Mouse (Mus musculus) left cerebral cortex, postnatal 10 days (tissue): ENCODE data around the gene Zfp467. TPM values are rescaled to one million over a fixed set of nuclear protein-coding genes. Genes with fewer than 3 reads are reported as not detected.
A peak's percentile ranks its signal among the peaks of the same experiment; 100 is the strongest.

Experiments
- DNase-seq, 2 experiments: peaks; one replicate each; pipeline ENCODE4 v3.0.0; 2021 to 2022; ENCODE audit warnings: low spot score in 2 of 2, mixed read lengths in 1 of 2; ENCODE audit errors: extremely low spot score in 1 of 2
- intact Hi-C: fragments of 180-260 bp; cut with DNase I; formaldehyde crosslinking; loops from one replicate; pipeline ENCODE4 v1.15.1; 2025
- total RNA-seq, 2 experiments: library from RNA; stranded (reverse); gene quantifications; 2 replicates each; pipeline ENCODE4 v1.2.3; 2021

Zfp467 gene
- total RNA-seq = 10 to 100 TPM; 20.8 to 21.0 TPM

DNA sequence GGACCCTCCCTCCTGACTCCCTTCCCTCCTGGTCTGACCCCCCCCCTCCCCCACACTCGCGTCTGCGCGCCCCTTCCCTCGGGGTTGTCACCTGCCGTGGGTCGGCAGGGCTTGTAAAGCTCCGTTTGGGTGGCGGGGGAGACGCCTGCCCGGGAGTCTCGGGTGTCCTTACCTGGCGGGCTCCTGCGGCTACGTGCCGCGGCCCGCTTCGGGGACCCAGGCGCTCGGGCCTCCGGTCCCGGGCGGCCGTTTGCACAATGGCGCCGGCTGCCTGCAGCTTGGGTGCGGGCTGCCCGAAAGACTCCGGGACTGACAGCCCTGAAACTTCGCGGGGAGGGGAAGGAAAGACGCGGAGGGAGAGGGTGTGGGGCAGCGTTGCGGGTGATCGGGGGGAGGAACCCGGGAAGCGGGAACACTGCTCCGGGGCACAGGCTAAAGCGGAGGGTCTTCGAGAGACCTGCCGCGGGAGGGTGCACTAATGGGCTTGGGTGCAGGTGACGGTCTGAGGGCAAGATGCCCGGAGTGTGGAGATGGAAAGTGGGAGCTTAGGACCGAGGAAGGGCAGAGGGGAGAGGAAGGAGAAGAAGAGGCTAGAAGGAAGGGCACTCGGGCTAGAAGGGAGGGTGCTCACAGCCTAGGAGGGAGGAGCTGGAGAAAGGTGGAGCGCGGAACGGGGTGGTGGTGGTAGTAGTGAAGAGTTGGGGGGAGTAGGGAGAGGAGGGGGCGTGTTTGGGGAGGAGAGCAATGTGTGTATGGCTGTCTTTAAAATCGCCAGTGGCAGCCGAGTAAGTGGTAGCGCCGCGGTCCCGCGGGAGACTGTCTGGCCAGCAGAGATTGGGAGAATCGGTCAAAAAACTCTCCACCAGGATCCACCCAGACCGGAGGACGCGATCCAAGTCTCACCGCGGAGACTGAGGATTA is at the start of gene Zfp467:
TSS of gene Zfp467 (minus strand) at position 645 of the 921 bp plus-strand sequence.
- intact Hi-C loops = loop anchor here (2.0 kb wide), 1 partner anchor 59 kb away; no protein-coding TSS in a partner anchor
- DNase-seq = peak in 1 of 2 experiments; percentile 67

DNA sequence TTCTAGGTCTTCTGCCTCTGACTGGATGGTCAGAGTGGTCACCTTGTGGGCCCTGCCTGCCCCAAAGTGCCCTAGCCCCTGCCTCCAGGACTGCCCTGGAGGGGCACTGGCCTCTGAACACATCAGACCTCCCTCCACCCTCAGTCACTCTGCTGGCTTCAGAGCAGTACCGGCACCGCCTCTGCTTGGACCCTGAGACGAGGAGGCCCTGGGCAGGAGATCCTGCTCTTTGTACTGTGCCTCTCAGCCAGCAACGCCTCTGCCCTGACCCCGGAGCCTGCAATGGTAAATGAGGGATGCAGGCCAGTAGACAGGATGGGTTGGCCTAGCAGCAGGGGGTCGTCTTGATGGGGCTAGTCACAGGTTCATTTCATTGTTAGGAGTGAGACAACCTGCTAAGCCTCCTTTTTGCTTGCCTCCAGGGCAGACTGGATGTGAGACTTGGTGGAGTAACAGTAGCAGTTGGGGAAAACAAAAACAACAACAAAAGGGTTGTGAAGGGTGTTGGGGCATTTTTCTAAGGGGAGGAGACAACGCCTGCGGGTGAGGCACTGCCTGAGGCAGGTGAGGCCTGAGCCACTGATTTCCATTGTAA is 47.6 kb upstream of the Zfp467 start:
- no peak for DNase-seq
- intact Hi-C loops = no loop called here

DNA sequence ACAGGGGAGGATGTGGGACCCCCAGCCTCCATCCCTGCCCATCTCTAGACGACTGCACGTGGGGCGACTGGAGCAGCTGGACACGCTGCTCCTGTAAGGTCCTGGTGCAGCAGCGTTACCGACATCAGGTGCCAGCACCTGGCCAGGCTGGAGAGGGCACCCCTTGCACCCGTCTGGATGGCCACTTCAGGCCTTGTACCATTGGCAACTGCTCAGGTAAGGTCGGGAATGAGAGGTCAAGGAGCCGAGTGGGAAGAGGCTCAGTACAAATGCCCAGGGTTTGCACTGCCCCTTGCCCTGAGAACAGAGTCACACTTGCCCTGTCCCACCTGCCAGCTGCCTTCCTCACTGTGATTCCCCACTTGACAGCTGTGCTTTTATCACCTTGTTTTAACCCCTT is 45.7 kb upstream of the Zfp467 start:
- intact Hi-C loops = no loop called here
- no peak for DNase-seq

DNA sequence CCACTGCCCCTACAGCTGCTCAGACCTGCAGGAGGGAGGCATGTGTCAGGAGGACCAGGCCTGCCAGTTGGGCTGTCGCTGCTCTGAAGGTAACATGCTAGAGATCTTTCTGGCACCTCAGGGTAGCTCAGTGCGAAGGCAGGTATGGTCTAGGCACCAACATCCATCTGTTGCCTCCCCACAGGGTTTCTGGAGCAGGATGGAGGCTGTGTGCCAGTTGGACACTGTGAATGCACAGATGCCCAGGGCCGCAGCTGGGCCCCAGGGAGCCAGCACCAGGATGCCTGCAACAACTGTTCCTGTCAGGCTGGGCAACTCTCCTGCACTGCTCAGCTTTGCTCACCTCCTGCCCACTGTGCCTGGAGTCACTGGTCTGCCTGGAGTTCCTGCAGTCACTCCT is 44.1 kb upstream of the Zfp467 start:
- peak in 1 of 2 experiments; percentile 23 for DNase-seq
- intact Hi-C loops = no loop called here

DNA sequence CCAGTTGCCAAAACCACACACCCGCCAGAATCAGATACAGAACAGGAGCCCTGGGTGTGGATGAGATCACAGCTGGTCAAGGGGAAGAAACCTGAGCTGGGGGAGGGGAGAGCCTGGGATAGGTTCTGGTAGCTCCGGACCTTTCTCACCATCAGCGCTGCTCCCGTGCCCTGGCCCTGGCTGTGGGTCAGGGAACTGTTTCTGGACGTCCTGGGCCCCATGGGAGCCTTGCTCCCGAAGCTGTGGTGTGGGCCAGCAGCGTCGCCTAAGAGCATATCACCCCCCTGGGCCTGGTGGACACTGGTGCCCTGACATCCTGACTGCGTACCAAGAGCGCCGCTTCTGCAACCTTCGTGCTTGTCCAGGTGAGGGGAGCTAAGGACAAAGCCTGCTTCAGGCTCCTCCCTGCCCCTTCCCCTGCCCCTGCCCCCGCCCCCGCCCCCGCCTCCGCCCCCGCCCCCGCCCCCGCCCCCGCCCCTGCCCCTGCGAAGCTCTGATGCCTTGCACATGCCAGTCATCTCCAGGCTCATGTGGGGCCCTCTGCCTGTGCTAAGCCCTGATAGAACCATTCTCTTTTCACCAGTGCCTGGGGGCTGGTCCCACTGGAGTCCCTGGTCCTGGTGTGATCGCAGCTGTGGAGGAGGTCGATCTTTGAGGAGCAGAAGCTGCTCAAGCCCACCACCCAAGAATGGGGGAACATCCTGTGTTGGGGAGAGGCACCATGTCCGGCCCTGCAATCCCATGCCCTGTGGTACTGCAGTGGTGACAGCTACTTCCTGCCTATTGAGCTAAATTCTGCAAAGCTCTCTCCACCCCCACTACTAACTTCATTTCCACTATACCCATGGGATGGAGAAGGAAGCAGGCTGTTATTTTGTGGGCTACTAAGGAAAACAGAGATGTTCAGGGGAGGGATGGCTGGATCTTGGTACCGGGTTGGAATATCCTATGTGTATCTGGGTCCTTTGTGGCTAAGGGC is 42.4 kb upstream of the Zfp467 start:
- peak in 1 of 2 experiments; percentile 44 for DNase-seq
- intact Hi-C loops = no loop called here

- intact Hi-C loops = no loop called here
- DNase-seq = no peak
Observed at GRCm38 (mm10) chr6:48482501-48482900, 36.9 kb upstream of the Zfp467 start.

DNA sequence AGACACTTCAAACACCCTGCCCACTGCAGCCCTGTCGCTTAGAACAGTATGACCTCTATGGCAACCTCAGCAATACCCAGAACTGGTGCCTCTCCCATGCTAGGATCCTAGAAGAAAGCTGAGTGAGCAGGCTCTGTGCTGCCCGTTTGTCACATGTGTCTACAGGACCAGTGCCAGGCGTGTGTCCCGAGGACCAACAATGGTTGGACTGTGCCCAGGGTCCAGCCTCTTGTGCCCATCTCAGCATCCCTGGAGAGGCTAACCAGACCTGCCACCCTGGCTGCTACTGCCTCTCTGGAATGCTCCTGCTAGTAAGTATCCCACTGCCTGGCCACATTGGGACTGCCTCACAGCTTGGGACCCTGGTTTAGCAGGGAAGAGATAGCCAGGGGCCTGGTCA is 32.8 kb upstream of the Zfp467 start:
- intact Hi-C loops = no loop called here
- DNase-seq = no peak

DNA sequence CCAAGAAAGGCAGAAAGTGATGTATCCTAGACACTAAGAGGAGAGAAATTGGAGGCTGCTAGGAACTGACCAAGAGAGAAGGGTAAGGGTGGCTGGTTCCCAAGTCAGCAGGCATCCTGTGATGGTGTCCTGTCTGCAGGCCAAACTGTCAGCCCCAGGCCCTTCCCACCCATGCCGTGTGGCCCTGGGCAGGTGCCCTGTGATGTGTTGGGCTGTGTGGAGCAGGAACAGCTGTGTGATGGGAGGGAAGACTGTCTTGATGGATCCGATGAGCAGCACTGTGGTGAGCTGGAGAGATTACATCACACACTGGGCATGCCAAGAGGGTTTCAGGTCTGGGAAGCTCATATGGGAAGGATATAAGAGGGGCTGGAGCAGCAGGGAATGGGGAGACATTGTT is 25.1 kb upstream of the Zfp467 start:
- intact Hi-C loops = no loop called here
- DNase-seq = no peak

DNA sequence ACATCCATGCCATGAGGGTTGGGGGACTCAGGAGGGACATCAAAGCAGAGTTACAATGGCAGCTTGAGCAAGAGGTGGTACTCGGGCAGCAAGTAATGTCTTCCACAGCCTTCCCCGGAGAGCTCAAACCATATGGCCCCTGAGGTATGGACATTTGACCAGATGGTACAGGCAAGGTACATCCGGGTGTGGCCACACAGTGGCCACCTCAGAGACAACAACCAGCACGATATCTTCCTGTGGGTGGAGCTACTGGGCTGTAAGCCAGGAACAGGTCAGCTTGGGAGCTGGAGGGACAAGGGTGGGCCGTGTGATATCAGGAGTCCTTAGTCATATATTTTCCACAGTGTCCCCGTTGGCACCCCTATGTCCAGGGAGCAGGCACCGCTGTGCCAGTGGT is 21.9 kb upstream of the Zfp467 start:
- no peak for DNase-seq
- intact Hi-C loops = no loop called here

DNA sequence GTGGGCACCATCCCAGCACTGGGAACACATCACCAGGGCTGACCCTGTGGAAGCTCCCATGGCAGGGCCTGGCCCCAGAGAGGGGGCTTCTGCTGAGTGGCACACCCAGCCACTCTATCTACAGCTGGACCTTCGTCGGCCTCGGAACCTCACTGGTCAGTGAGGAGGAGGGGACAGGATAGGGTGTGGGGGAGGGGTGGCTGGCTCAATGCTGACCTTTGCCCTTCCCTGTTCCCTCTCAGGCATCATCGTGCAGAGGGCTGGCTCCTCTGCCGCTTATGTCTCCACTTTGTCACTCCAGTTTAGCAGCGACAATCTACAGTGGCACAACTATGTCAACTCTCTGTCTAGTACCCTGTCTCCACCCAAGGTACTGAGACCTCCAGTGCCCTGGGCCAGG is 21.1 kb upstream of the Zfp467 start:
- intact Hi-C loops = no loop called here
- DNase-seq = no peak

DNA sequence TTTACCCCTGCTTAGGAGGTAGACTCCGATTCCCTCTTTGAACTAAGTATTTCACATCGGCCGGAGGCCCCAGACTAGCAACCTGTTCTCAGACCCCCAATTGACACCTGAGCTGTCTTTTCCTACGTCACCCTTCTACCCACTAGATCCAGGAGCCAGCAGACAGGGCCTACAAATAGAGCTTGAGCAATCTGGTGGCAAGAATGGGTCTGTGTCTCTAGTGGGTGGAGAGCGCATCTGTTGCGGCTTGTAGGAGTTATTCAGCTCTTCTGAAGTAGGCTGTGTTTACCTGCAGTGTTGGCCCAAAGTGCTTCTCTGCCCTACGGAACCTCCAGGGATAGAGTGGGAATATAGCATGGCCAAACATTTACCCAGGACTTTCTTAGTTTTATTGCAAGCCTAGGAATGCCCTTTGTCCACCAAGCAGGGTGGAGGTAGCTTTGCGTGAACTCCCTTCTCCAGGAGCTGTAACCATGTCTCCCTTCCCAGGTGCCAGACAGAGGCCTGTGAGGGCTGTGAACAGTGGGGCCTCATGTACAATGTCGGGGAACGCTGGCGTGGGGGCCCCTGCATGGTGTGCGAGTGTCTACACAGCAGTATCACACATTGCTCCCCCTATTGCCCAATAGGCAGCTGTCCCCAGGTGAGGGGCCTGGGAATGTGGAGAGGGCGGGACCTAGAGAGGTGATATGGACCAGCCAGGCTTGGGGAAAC is 19.5 kb upstream of the Zfp467 start:
- no peak for DNase-seq
- intact Hi-C loops = no loop called here

DNA sequence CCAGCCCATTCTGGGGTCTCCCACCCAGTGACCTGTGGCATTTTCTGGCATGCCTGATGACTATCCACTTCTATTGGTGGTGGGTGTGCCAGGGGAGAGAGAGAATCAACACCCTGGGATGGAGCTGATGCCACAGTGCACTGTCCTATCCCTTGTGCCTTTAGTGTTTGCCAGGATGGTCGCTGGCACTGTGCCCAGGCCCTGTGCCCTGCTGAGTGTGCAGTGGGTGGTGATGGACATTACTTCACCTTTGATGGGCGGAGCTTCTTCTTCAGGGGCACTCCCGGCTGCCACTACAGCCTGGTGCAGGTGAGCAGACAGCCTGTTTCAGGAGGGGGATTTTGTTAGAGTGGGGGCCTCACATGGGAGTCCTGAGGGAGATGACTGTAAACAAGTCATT is 7.1 kb upstream of the Zfp467 start:
- no peak for DNase-seq
- intact Hi-C loops = no loop called here

- intact Hi-C loops = no loop called here
Observed at GRCm38 (mm10) chr6:48452151-48452550, 6.5 kb upstream of the Zfp467 start.

DNA sequence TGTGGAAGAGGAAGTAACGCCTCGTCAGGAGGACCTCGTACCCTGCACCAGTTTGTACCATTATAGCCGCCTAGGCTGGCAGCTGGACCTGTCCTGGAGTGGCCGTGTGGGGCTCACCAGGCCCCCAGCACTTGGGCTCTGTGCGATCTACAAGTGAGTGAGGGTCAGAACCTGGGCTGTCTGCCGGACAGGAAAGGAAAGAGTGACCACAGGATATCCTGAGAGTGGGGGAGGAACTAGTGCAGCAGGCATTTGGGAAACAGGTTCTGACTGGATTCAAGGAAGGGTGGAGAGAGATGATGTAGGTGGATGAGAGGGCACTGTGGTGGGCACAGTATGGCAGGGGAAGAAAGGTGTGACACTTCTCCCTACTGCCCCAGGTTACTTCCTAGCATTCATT is 2.9 kb upstream of the Zfp467 start:
- no peak for DNase-seq
- intact Hi-C loops = no loop called here

More at GRCm38 (mm10) chr6:48452151-48452550, 6.5 kb upstream of the Zfp467 start:
- DNase-seq = no peak

GRCm38 (mm10) chr6:48447929-48448328 is 2.3 kb upstream of the Zfp467 start, which contains the start of gene Sspo:
Gene Sspo, plus strand, starts transcription at chr6:48448229.
- intact Hi-C loops = no loop called here
- DNase-seq = no peak

GRCm38 (mm10) chr6:48446896-48447295 is 1.3 kb upstream of the Zfp467 start:
- intact Hi-C loops = no loop called here

DNA sequence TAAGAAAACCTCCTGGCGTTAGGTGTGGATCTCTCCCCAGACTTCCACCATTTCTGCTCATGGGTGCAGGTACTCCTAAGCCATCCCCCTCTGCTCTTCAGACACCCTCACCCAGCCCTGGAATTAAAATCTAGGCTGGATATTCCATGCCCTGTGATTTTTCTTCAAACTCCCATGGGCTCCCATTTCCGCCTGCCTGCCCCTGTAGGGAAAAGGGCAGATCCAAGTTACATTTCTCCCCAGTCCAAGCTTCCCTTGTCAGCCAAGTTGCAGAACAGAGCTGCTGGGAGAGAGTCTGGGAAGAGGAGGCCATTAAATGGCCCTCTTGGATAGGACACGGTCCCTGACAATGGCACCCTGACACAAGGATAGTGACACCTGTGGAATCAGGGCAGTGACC is 631 bp upstream of the Zfp467 start:
- intact Hi-C loops = no loop called here
- no peak for DNase-seq

More at GRCm38 (mm10) chr6:48446896-48447295, 1.3 kb upstream of the Zfp467 start:
- DNase-seq = no peak
